Mouse (Mus musculus) embryo, embryonic 10.5 days (tissue): ENCODE data around the gene Slc12a8.
A peak's percentile ranks its signal among the peaks of the same experiment; 100 is the strongest.

ENCODE experiments used
- DNase-seq: peaks from one replicate; pipeline ENCODE4 v3.0.0-alpha.2; 2015; ENCODE audit warnings: low spot score

The Slc12a8 gene

GRCm38 (mm10) chr16:33612056-33612770, 95.1 kb downstream of the Slc12a8 start:
- DNase-seq = no peak

- DNase-seq = no peak
Observed at GRCm38 (mm10) chr16:33615986-33616385, 98.9 kb downstream of the Slc12a8 start.

GRCm38 (mm10) chr16:33621836-33622235, 104.7 kb downstream of the Slc12a8 start:
- no peak for DNase-seq

GRCm38 (mm10) chr16:33624586-33624985, 107.5 kb downstream of the Slc12a8 start:
- no peak for DNase-seq

DNA sequence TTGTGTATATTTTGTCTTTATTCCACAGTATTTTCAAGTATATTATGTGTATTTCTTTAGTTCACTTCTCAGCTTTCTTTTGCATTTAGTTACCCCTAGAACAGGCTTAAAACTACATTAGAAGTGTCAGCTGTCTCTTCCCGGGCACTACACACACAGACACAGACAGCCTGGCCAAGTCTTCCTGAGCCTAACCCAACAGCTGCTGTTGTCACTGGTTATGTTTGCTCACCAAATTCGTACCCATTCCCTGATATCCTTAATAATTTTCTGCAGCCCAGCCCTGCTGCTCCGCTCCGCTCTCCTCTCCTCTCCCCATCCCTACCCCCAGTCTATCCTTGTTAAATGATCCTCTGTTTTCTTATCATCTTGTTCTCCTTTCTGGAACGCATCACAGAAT, 112.4 kb downstream of the Slc12a8 start:
- no peak for DNase-seq

GRCm38 (mm10) chr16:33635836-33636595, 118.9 kb downstream of the Slc12a8 start:
- DNase-seq = no peak

DNA sequence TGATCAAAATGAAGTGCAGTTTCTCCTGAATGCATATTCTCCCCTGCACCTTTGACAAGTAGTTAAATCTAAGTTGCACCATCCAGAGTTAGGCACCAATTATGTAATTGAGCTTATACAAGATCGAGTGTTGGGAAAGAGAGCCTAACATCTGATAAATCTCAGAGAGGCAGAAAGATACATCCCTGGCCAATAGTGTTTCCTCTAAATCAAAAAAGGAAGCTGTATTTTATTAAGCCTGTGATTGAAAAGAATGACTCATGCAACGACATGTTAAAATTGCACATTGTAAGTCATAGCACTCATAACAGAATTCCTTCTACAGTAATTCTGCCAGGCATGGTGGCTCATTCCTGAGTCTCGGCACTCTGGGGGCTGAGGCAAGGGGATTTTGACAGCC, 124.7 kb downstream of the Slc12a8 start:
- no peak for DNase-seq

GRCm38 (mm10) chr16:33653116-33653515, 136.0 kb downstream of the Slc12a8 start:
- no peak for DNase-seq

GRCm38 (mm10) chr16:33655443-33655842, 138.3 kb downstream of the Slc12a8 start:
- DNase-seq = no peak

GRCm38 (mm10) chr16:33657191-33657590, 140.1 kb downstream of the Slc12a8 start:
- DNase-seq = no peak

GRCm38 (mm10) chr16:33658121-33658520, 141.0 kb downstream of the Slc12a8 start:
- no peak for DNase-seq

DNA sequence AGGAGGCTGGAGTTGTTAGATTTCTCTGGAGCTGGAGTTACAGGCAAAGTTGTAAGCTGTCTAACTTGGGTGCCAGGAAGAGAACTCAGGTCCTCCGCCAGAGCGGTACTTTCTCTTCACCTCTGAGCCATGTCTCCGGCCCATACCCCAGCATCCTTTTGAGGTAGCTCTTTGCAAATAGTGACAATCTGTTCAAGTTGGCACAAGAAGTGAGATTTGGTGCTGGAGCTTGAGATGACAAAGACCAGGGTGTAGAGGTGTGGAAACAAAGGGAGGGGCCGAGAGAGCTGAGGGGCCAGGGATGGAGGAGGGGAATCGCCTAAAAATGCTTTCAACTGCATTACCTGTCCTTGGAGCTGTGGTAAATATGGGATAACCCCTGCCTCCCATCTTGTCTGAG, 142.4 kb downstream of the Slc12a8 start:
- DNase-seq = no peak

DNA sequence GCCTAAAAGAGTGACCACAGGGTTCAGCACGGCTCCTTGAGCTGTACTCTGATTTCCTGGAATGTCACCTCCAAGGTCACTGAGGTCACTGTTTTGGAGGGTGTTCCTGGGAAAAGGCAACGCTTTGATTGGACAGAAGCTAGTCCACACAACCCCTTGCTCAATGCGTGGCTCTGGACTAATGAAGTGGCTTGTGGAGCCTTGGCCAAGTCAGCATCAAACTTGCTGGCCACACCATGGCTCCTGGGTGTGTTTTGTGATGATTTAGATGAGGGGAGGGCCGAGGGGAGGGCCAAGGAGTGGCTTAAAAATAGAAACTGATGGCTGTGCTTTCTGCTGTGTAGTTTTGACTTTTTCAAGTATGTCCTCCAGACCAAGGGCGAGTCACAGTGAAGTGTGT, 143.0 kb downstream of the Slc12a8 start:
- peak; percentile 19 for DNase-seq

DNA sequence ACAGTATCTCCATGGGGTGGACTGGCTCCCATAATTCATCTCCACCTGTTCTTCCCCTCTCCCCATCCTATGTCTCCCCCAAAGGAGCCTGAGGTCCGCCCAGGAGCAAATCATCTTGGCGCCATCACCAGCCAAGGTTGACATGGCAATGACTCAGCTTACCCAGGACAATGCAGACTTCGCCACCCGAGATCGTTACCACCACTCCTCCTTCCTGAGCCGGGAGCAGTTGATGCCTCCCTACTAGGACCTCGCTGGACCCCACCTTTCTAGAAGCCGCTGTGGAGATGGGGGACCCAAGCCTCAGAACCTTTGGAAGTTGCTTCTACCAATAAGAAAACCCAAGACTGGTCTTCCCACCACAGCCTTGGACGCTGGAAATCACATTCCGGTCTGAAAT, 145.7 kb downstream of the Slc12a8 start:
- DNase-seq = no peak

DNA sequence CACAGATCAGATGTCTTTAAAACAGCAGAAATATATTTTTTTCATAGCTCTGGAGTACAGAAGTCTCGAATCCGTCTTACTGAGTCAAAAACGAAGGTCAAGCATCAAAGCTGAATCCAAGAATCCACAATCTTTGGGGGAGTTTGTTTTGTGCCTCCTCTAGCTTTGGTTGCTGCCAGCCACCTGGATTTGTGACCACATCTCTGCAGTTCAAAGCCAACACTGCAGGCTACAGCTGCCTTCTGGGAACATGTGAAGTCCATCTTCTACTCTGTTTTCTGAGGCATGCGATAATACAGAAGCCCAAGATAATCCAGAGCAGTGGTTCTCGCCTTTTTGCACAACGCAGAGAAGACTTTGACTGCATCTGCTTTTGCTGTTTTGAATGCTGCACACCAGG, 149.1 kb downstream of the Slc12a8 start:
- DNase-seq = no peak

DNA sequence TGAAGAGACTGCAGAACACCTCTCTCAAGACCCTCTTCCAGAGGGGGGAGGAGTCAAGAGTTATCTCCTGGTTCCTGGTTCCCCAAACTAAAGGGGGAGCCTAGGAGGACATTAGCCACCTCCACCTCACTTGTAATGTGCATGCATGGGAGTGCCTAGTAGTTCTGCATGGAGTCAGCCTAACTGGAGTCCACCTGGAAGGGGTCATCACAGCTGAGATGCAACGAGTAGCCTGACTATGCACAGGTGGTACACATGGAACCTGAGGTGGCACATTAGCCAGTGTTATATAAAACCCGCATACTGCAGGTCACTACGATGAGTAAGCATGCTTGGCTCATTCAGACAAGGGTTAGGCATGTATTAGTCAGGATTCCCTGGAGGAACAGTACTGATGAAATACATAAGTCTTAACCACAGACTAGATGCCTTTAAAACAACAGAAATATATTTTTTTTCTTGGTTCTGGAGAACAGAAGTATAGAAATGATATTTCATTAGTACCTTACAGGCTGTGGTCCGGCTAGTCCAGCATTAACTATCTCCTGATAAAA, 149.9 kb downstream of the Slc12a8 start:
- no peak for DNase-seq

- no peak for DNase-seq
Observed at GRCm38 (mm10) chr16:33668448-33668847, 151.3 kb downstream of the Slc12a8 start.

DNA sequence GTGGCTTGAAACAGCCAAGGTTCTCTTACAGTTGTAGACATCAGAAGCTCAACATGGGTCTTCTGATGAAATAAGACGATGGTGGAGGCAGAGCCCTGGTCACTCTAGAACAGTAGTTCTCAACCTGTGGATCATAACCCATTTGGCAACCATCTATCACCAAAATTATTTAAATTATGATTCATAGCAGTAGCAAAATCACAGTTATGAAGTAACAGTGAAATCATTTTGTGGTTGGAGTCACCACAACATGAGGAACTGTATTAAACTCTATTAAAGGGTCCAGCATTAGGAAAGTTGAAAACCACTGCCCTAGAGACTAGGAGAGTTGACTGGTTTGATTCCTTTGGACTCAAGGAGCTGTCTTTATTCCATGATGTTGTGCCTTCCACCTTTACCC, 151.9 kb downstream of the Slc12a8 start:
- DNase-seq = no peak

DNA sequence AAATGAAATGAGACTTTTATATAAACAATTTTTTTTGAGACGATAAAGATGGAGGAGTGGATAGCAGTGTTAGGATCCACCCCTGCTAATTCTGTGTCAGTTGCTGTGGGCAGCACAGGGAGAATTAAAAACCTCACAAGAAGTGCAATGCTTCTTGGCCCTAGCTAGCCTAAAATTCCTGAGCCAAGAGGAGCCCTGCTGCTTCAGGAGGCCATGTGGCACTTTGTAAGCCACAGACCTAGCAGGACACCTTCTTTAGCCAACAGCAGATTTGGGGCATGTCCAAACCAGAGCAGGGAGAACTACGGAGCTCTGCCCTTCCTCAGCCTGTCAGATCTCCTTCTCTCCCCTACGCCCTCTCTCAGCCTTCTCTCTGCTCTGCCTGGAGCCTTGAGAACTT, 153.2 kb downstream of the Slc12a8 start:
- no peak for DNase-seq

DNA sequence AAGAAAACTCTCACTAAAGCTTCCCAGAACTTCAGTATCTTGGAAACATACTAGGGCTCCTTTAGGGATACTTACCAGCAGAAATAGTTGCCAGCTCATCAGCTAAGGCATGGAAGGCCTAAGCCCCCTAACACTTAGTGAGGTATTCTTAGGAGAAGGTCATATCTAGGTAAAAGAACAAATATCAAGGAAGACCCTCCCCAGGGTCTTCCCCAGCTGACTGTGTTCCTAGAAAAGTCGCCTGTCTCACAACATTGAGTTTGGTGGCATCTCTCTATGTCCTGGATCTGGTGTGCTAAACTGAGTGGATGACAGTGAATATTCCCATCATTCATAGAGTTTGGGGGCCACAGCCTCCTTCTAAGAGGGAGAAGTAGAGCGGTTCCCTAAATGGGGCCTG, 153.8 kb downstream of the Slc12a8 start:
- no peak for DNase-seq

GRCm38 (mm10) chr16:33672188-33672587, 155.1 kb downstream of the Slc12a8 start:
- DNase-seq = no peak

- DNase-seq = no peak
Observed at GRCm38 (mm10) chr16:33672643-33673042, 155.5 kb downstream of the Slc12a8 start.

- peak; percentile 58 for DNase-seq
Observed at GRCm38 (mm10) chr16:33673530-33674109, 156.5 kb downstream of the Slc12a8 start.
